Mouse (Mus musculus) hindbrain, embryonic 16.5 days (tissue): ENCODE measurements around the gene Rpl18a. TPM values are rescaled to one million over a fixed set of nuclear protein-coding genes. Genes with fewer than 3 reads are reported as not detected.

ENCODE experiments used
- ATAC-seq: fragments of 200-750 bp; cut with Nextera tagmentation; 2 replicates; pipeline ENCODE4 v1.8.0; 2017; ENCODE audit warnings: moderate TSS enrichment, moderate library complexity
- H3K27ac ChIP-seq: fragments of 300-500 bp; sonication (generic); 2 replicates; pipeline ENCODE4 v1.5.1; 2014; ENCODE audit warnings: low read depth, mild to moderate bottlenecking, control low read depth, low read length, moderate library complexity
- H3K27me3 ChIP-seq: fragments of 300-500 bp; sonication (generic); replicated peaks from 2 replicates; pipeline ENCODE4 v1.6.1; 2014; ENCODE audit warnings: low read length; ENCODE audit not compliant: control insufficient read depth, insufficient read depth
- H3K36me3 ChIP-seq: fragments of 300-500 bp; sonication (generic); 2 replicates; pipeline ENCODE4 v1.6.1; 2014; ENCODE audit warnings: mild to moderate bottlenecking, low read length, moderate library complexity, mixed read lengths; ENCODE audit not compliant: control insufficient read depth, insufficient read depth
- H3K4me1 ChIP-seq: fragments of 300-500 bp; sonication (generic); 2 replicates; pipeline ENCODE4 v1.6.1; 2014; ENCODE audit warnings: low read depth, low read length; ENCODE audit not compliant: control insufficient read depth, insufficient read depth
- H3K4me2 ChIP-seq: fragments of 300-500 bp; sonication (generic); 2 replicates; pipeline ENCODE4 v1.6.1; 2014; ENCODE audit warnings: mild to moderate bottlenecking, low read length, control low read depth, moderate library complexity
- H3K4me3 ChIP-seq: fragments of 300-500 bp; sonication (generic); 2 replicates; pipeline ENCODE4 v1.5.1; 2014; ENCODE audit warnings: mild to moderate bottlenecking, low read length, control low read depth, moderate library complexity
- H3K9ac ChIP-seq: fragments of 300-500 bp; sonication (generic); 2 replicates; pipeline ENCODE4 v1.6.1; 2014; ENCODE audit warnings: low read depth, mild to moderate bottlenecking, control low read depth, low read length, moderate library complexity
- H3K9me3 ChIP-seq: fragments of 300-500 bp; sonication (generic); 2 replicates; pipeline ENCODE4 v1.6.1; 2014; ENCODE audit warnings: mild to moderate bottlenecking, low read length, moderate library complexity; ENCODE audit not compliant: control insufficient read depth
- WGBS: fragments of 180-500 bp; shearing (Covaris S2); extraction: QIAGEN DNeasy Blood & Tissue Kit; methylation state at CpG from one replicate; pipeline ENCODE4 v1.1.7; 2014; 5-methylcytosine and 5-hydroxymethylcytosine counted together
- polyA plus RNA-seq: library from polyadenylated mRNA; unstranded; fragments of >200 nt; fragmentation: Nextera tagmentation; extraction: Ambion mirVana; gene quantifications from 2 replicates; pipeline ENCODE4 v1.2.1, GENCODE M21; 2015

Gene Rpl18a
- polyA plus RNA-seq, 1 experiment from 2014 or later: 1,821 TPM

GRCm38 (mm10) chr8:70926396-70926795 lies 29.2 kb upstream of the Rpl18a start:
- H3K4me1 ChIP-seq: no peaks in the 10 kb centered on the region
- no peak overlapping the region for H3K9ac ChIP-seq
- no peak overlapping the region for H3K4me3 ChIP-seq
- H3K36me3 ChIP-seq: no peaks in the 10 kb centered on the region
- H3K27ac ChIP-seq: no peak overlapping the region
- no peak for ATAC-seq
- no peaks in the 10 kb centered on the region for H3K9me3 ChIP-seq
- 93% methylated on average over 5 of the region's 5 CpGs for WGBS
- no peaks in the 10 kb centered on the region for H3K27me3 ChIP-seq
- H3K4me2 ChIP-seq: no peak overlapping the region

- Histone ChIP-seq H3K4me2 (no peak overlapping the region), H3K9ac (no peak overlapping the region), H3K27me3 (no peaks in the 10 kb centered on the region), H3K4me1 (no peaks in the 10 kb centered on the region), H3K4me3 (no peak overlapping the region), H3K9me3 (no peaks in the 10 kb centered on the region), H3K27ac (no peak overlapping the region), H3K36me3 (0 out of 2 replicates have a peak, but pooled peaks cover 3% of the 10 kb centered on the region)
- 94% methylated on average over 4 of the region's 4 CpGs for WGBS
- no peak for ATAC-seq
Observed at GRCm38 (mm10) chr8:70925754-70926153, 28.5 kb upstream of the Rpl18a start.

GRCm38 (mm10) chr8:70924151-70924550 lies 26.9 kb upstream of the Rpl18a start:
- Histone ChIP-seq H3K4me2 (no peak overlapping the region), H3K36me3 (0 out of 2 replicates have a peak, but pooled peaks cover 3% of the 10 kb centered on the region), H3K9me3 (no peaks in the 10 kb centered on the region), H3K9ac (no peak overlapping the region), H3K27ac (no peak overlapping the region), H3K4me3 (no peak overlapping the region), H3K4me1 (no peaks in the 10 kb centered on the region), H3K27me3 (no peaks in the 10 kb centered on the region)
- WGBS: 84% methylated on average over 4 of the region's 4 CpGs
- no peak for ATAC-seq

GRCm38 (mm10) chr8:70920049-70920922 lies 23.1 kb upstream of the Rpl18a start:
- no peak overlapping the region for H3K4me2 ChIP-seq
- no peak overlapping the region for H3K4me3 ChIP-seq
- ATAC-seq: no peak
- no peaks in the 10 kb centered on the region for H3K27me3 ChIP-seq
- H3K36me3 ChIP-seq: peaks cover 30% of the 10 kb centered on the region
- H3K9me3 ChIP-seq: no peaks in the 10 kb centered on the region
- no peak overlapping the region for H3K9ac ChIP-seq
- 86% methylated on average over 9 of the region's 9 CpGs for WGBS
- H3K27ac ChIP-seq: no peak overlapping the region
- no peaks in the 10 kb centered on the region for H3K4me1 ChIP-seq

DNA sequence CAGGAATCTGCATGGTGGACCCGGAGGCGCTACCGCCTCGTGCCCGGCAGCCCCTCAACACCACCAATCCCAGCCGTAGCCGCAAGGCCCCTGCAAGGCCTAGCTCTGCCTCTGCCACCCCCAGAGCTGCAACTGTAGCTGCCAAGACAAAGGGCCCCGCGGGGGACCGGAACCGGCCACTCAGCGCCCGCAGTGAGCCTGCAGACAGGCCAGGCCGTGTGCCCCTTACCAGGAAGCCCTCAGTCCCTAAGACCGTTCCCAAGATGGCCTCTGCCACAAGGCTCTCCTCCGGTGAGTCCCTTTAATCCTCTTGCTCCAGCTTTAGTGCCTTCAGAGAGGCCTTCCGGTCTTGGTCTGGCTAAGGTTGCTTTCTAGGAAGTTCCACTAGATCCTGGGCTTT lies 17.5 kb upstream of the Rpl18a start:
- ATAC-seq: no peak
- no peak overlapping the region for H3K4me2 ChIP-seq
- H3K4me3 ChIP-seq: no peak overlapping the region
- WGBS: 92% methylated on average over 17 of the region's 17 CpGs
- no peak overlapping the region for H3K27ac ChIP-seq
- H3K4me1 ChIP-seq: no peaks in the 10 kb centered on the region
- no peaks in the 10 kb centered on the region for H3K27me3 ChIP-seq
- no peaks in the 10 kb centered on the region for H3K9me3 ChIP-seq
- no peak overlapping the region for H3K9ac ChIP-seq
- H3K36me3 ChIP-seq: peaks cover 52% of the 10 kb centered on the region

DNA sequence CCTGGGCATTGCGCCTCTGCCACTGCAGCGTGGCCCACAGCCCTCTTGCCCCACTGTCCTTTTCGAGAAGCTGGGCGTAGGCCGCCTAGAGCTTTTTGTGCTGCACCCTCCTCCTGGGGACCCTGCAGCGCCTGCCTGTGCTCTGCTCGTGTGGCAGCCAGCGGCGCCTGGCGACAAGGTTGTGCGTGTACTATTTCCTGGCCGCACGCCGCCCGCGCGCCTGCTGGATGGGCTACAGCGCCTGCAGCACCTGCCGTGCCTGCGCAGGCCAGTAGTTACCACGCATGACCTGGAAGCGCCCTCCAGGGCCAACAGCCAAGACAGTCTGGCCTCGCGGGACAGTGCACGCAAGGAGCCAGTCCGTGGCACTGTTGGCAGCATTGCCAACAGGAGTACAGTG lies 16.3 kb upstream of the Rpl18a start:
- Histone ChIP-seq H3K9me3 (no peaks in the 10 kb centered on the region), H3K4me1 (no peaks in the 10 kb centered on the region), H3K36me3 (peaks cover 50% of the 10 kb centered on the region), H3K4me2 (no peak overlapping the region), H3K27ac (no peak overlapping the region), H3K4me3 (no peak overlapping the region), H3K27me3 (no peaks in the 10 kb centered on the region), H3K9ac (no peak overlapping the region)
- ATAC-seq: 0 out of 2 replicates have a peak, but pooled peaks have one; percentile 18
- 95% methylated on average over 26 of the region's 26 CpGs for WGBS

DNA sequence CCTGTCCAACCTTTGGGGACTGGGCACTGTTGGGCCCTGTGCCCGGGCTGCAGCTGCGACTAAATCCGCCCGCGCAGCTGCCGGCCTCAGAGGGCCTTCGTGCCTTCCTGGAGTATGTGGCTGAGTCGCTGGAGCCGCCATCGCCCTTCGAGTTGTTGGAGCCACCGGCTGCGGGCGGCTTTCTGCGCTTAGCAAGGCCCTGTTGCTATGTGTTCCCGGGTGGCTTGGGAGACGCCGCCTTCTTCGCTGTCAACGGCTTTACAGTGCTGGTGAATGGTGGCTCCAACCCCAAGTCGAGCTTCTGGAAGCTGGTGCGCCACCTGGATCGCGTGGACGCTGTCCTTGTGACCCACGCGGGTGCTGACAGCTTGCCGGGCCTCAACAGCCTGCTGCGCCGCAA lies 15.7 kb upstream of the Rpl18a start:
- no peak overlapping the region for H3K27ac ChIP-seq
- peaks cover 49% of the 10 kb centered on the region for H3K36me3 ChIP-seq
- no peak overlapping the region for H3K9ac ChIP-seq
- 93% methylated on average over 30 of the region's 30 CpGs for WGBS
- no peaks in the 10 kb centered on the region for H3K9me3 ChIP-seq
- no peaks in the 10 kb centered on the region for H3K27me3 ChIP-seq
- no peak overlapping the region for H3K4me2 ChIP-seq
- no peak overlapping the region for H3K4me3 ChIP-seq
- H3K4me1 ChIP-seq: no peaks in the 10 kb centered on the region
- no peak for ATAC-seq

GRCm38 (mm10) chr8:70911596-70911995 lies 14.4 kb upstream of the Rpl18a start:
- no peak for ATAC-seq
- peaks cover 6% of the 10 kb centered on the region for H3K4me1 ChIP-seq
- no peaks in the 10 kb centered on the region for H3K27me3 ChIP-seq
- H3K27ac ChIP-seq: no peak overlapping the region
- H3K9me3 ChIP-seq: no peaks in the 10 kb centered on the region
- H3K36me3 ChIP-seq: peaks cover 36% of the 10 kb centered on the region
- 79% methylated on average over 5 of the region's 5 CpGs for WGBS
- no peak overlapping the region for H3K4me3 ChIP-seq
- no peak overlapping the region for H3K9ac ChIP-seq
- H3K4me2 ChIP-seq: no peak overlapping the region

- H3K9me3 ChIP-seq: no peaks in the 10 kb centered on the region
- peaks cover 2% of the 10 kb centered on the region; the same call in 1 of the 2 replicates for H3K27me3 ChIP-seq
- no peak overlapping the region for H3K4me3 ChIP-seq
- H3K9ac ChIP-seq: no peak overlapping the region
- H3K27ac ChIP-seq: no peak overlapping the region
- peaks cover 9% of the 10 kb centered on the region for H3K4me1 ChIP-seq
- no peak for ATAC-seq
- 94% methylated on average over 2 of the region's 2 CpGs for WGBS
- H3K4me2 ChIP-seq: no peak overlapping the region
- H3K36me3 ChIP-seq: peaks cover 7% of the 10 kb centered on the region
Observed at GRCm38 (mm10) chr8:70907518-70907917, 10.3 kb upstream of the Rpl18a start.
